Mouse (Mus musculus): ENCODE data around the gene Npsr1. TPM values are rescaled to one million over a fixed set of nuclear protein-coding genes. Genes with fewer than 3 reads are reported as not detected.

The Npsr1 gene
- polyA plus RNA-seq, 1 experiment: 0.05 TPM

- no peaks in the 10 kb centered on the region for H3K4me1 ChIP-seq (ENCODE audit: control insufficient read depth, insufficient read depth, low read length)
- DNase-seq: no peak
- no peak for TF ChIP-seq CTCF (conservative IDR thresholded peaks at IDR 0.05; ENCODE audit: insufficient read depth, insufficient read length, low read depth, low read length)
- no peak for TF ChIP-seq POLR2A (IDR thresholded peaks at IDR 0.05; ENCODE audit: low read depth, low read length)
- WGBS: 94% methylated on average over 2 of the region's 2 CpGs
- H3K36me3 ChIP-seq (ENCODE audit: control insufficient read depth, insufficient read depth, low read length): no peaks in the 10 kb centered on the region
- no peak overlapping the region for H3K4me3 ChIP-seq (ENCODE audit: insufficient read depth, low read depth, low read length)
- H3K27me3 ChIP-seq (replicated peaks; ENCODE audit: control insufficient read depth, insufficient read depth, low read length): no peaks in the 10 kb centered on the region
- no peak overlapping the region for H3K27ac ChIP-seq (ENCODE audit: insufficient read depth, low read depth, low read length)
These were observed 80.9 kb downstream of the Npsr1 start for GRCm38 (mm10) chr9:24178744-24179143.

DNA sequence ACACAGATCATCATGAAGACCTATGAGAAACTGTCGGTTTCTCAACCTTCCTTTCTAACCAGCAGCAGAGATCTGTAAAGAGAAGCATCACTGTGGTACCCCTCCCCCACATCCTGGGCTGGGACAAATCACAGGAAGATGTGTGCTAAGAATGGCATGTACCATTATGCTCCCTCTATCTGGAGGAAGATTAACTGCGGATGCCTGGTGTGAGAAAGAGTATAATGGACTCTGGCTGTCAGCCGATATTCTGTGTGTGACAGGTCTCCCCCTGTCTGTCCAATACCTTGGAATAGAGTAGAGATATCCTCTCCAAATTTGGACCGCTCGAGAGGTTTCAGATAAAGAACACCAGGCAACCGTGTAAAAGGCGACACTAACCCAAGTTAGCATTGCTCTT lies 83.1 kb downstream of the Npsr1 start:
- H3K27me3 ChIP-seq (replicated peaks; ENCODE audit: control insufficient read depth, insufficient read depth, low read length): no peaks in the 10 kb centered on the region

GRCm38 (mm10) chr9:24186289-24186688 lies 88.5 kb downstream of the Npsr1 start:
- no peak overlapping the region for H3K4me3 ChIP-seq (ENCODE audit: insufficient read depth, low read depth, low read length)
- no peaks in the 10 kb centered on the region for H3K4me1 ChIP-seq (ENCODE audit: control insufficient read depth, insufficient read depth, low read length)
- H3K27me3 ChIP-seq (replicated peaks; ENCODE audit: control insufficient read depth, insufficient read depth, low read length): no peaks in the 10 kb centered on the region
- no peaks in the 10 kb centered on the region for H3K36me3 ChIP-seq (ENCODE audit: control insufficient read depth, insufficient read depth, low read length)
- DNase-seq: no peak
- no peak for TF ChIP-seq POLR2A (IDR thresholded peaks at IDR 0.05; ENCODE audit: low read depth, low read length)
- no peak for TF ChIP-seq CTCF (conservative IDR thresholded peaks at IDR 0.05; ENCODE audit: insufficient read depth, insufficient read length, low read depth, low read length)
- no peak overlapping the region for H3K27ac ChIP-seq (ENCODE audit: insufficient read depth, low read depth, low read length)
- 78% methylated on average over 5 of the region's 5 CpGs for WGBS

More for the DNA sequence above, 83.1 kb downstream of the Npsr1 start:
- Histone ChIP-seq H3K4me3 (ENCODE audit: insufficient read depth, low read depth, low read length) (no peak overlapping the region), H3K4me1 (ENCODE audit: control insufficient read depth, insufficient read depth, low read length) (no peaks in the 10 kb centered on the region), H3K27ac (ENCODE audit: insufficient read depth, low read depth, low read length) (no peak overlapping the region), H3K36me3 (ENCODE audit: control insufficient read depth, insufficient read depth, low read length) (no peaks in the 10 kb centered on the region)
- TF ChIP-seq POLR2A (IDR thresholded peaks at IDR 0.05; ENCODE audit: low read depth, low read length): no peak
- no peak for TF ChIP-seq CTCF (conservative IDR thresholded peaks at IDR 0.05; ENCODE audit: insufficient read depth, insufficient read length, low read depth, low read length)
- DNase-seq: no peak
- WGBS: 79% methylated on average over 7 of the region's 7 CpGs

- TF ChIP-seq CTCF (conservative IDR thresholded peaks at IDR 0.05; ENCODE audit: insufficient read depth, insufficient read length, low read depth, low read length) (no peak), POLR2A (IDR thresholded peaks at IDR 0.05; ENCODE audit: low read depth, low read length) (no peak)
- H3K27ac ChIP-seq (ENCODE audit: insufficient read depth, low read depth, low read length): no peak overlapping the region
- H3K4me3 ChIP-seq (ENCODE audit: insufficient read depth, low read depth, low read length): no peak overlapping the region
- no peaks in the 10 kb centered on the region for H3K36me3 ChIP-seq (ENCODE audit: control insufficient read depth, insufficient read depth, low read length)
- no peaks in the 10 kb centered on the region for H3K4me1 ChIP-seq (ENCODE audit: control insufficient read depth, insufficient read depth, low read length)
- no peaks in the 10 kb centered on the region for H3K27me3 ChIP-seq (replicated peaks; ENCODE audit: control insufficient read depth, insufficient read depth, low read length)
- DNase-seq: no peak
- 40% methylated on average over 2 of the region's 2 CpGs for WGBS
These were observed 91.9 kb downstream of the Npsr1 start for GRCm38 (mm10) chr9:24189511-24190260.

GRCm38 (mm10) chr9:24190261-24190588 lies 92.4 kb downstream of the Npsr1 start:
- no peak for DNase-seq
- Histone ChIP-seq H3K4me1 (ENCODE audit: control insufficient read depth, insufficient read depth, low read length) (no peaks in the 10 kb centered on the region), H3K36me3 (ENCODE audit: control insufficient read depth, insufficient read depth, low read length) (no peaks in the 10 kb centered on the region), H3K27me3 (replicated peaks; ENCODE audit: control insufficient read depth, insufficient read depth, low read length) (no peaks in the 10 kb centered on the region), H3K4me3 (ENCODE audit: insufficient read depth, low read depth, low read length) (no peak overlapping the region), H3K27ac (ENCODE audit: insufficient read depth, low read depth, low read length) (no peak overlapping the region)
- WGBS: 46% methylated on average over 1 of the region's 1 CpGs
- TF ChIP-seq CTCF (conservative IDR thresholded peaks at IDR 0.05; ENCODE audit: insufficient read depth, insufficient read length, low read depth, low read length) (no peak), POLR2A (IDR thresholded peaks at IDR 0.05; ENCODE audit: low read depth, low read length) (no peak)

DNA sequence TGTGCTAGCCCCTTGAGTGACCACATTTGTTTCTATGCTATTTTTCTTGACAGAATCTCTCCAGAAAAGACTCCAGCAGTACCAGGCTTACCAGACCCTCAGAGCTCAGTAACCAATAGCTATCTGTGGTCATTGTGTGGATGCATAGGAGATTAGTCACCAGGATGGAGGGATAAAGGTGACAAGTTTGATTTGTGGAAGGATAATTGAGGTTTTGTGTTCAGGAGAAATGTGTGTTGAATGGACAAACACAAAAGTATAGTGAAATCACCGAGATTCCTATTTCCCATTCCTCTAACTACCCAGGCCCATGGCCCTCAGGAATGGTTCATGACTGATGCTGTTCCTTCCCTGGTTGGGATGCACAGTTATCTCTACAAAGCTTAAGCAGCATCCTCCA lies 100.5 kb downstream of the Npsr1 start:
- TF ChIP-seq CTCF (conservative IDR thresholded peaks at IDR 0.05; ENCODE audit: insufficient read depth, insufficient read length, low read depth, low read length) (no peak), POLR2A (IDR thresholded peaks at IDR 0.05; ENCODE audit: low read depth, low read length) (no peak)
- H3K36me3 ChIP-seq (ENCODE audit: control insufficient read depth, insufficient read depth, low read length): no peaks in the 10 kb centered on the region
- no peaks in the 10 kb centered on the region for H3K4me1 ChIP-seq (ENCODE audit: control insufficient read depth, insufficient read depth, low read length)
- H3K27me3 ChIP-seq (replicated peaks; ENCODE audit: control insufficient read depth, insufficient read depth, low read length): no peaks in the 10 kb centered on the region
- H3K27ac ChIP-seq (ENCODE audit: insufficient read depth, low read depth, low read length): no peak overlapping the region
- DNase-seq: no peak
- H3K4me3 ChIP-seq (ENCODE audit: insufficient read depth, low read depth, low read length): no peak overlapping the region
- WGBS: 61% methylated on average over 1 of the region's 1 CpGs

DNA sequence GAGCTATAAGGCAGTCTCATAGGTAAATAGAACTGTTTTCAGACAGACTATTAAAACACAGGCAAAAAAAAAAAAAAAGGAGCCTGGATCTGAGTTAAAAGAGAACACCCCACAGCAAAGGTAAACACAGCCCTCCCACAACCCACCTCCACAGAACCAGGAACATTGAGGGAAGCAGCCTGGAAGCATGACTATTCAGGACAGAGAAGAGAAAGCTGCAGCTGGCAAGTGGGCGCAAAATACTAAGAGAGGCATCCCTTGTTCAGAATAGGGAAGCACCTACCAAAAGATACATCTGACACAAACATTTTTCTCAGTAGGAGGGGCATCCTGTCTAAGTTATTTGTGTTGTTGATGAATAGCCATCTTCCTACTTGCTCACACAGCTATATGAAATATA lies 113.8 kb downstream of the Npsr1 start:
- Histone ChIP-seq H3K4me3 (ENCODE audit: insufficient read depth, low read depth, low read length) (no peak overlapping the region), H3K4me1 (ENCODE audit: control insufficient read depth, insufficient read depth, low read length) (no peaks in the 10 kb centered on the region), H3K27me3 (replicated peaks; ENCODE audit: control insufficient read depth, insufficient read depth, low read length) (no peaks in the 10 kb centered on the region; the same call in 1 of the 2 replicates), H3K36me3 (ENCODE audit: control insufficient read depth, insufficient read depth, low read length) (no peaks in the 10 kb centered on the region), H3K27ac (ENCODE audit: insufficient read depth, low read depth, low read length) (no peak overlapping the region)
- WGBS: 97% methylated on average over 1 of the region's 1 CpGs
- no peak for DNase-seq
- TF ChIP-seq POLR2A (IDR thresholded peaks at IDR 0.05; ENCODE audit: low read depth, low read length): no peak
- TF ChIP-seq CTCF (conservative IDR thresholded peaks at IDR 0.05; ENCODE audit: insufficient read depth, insufficient read length, low read depth, low read length): no peak

Measured in kidney, adult 2 months (tissue).